Mouse (Mus musculus): ENCODE measurements around the gene Olfr703.

Gene Olfr703

GRCm38 (mm10) chr7:106843060-106843459 lies at the start of gene Olfr703:
Olfr703 (plus strand) TSS chr7:106843360.
- no peak for DNase-seq (ENCODE audit: low read depth, low spot score)

- DNase-seq (ENCODE audit: low read depth, low spot score): no peak
These were observed 34.4 kb upstream of the Olfr703 start, which contains the start of gene Olfr700 for GRCm38 (mm10) chr7:106808734-106809133. Olfr700 (minus strand) TSS chr7:106808834.

GRCm38 (mm10) chr7:106813829-106814228 lies 29.3 kb upstream of the Olfr703 start, which contains the start of gene Olfr701:
Olfr701 (plus strand) TSS chr7:106814129.
- no peak for DNase-seq (ENCODE audit: low read depth, low spot score)

GRCm38 (mm10) chr7:106815775-106816174 lies 27.4 kb upstream of the Olfr703 start:
- DNase-seq (ENCODE audit: low read depth, low spot score): no peak

GRCm38 (mm10) chr7:106818414-106818813 lies 24.7 kb upstream of the Olfr703 start:
- DNase-seq (ENCODE audit: low read depth, low spot score): no peak

- DNase-seq (ENCODE audit: low read depth, low spot score): no peak
These were observed 9.4 kb upstream of the Olfr703 start, which contains the start of gene Olfr702 for GRCm38 (mm10) chr7:106833793-106834192. Olfr702 (minus strand) TSS chr7:106833893.

GRCm38 (mm10) chr7:106862885-106863284 lies 19.7 kb downstream of the Olfr703 start, which contains the start of gene Olfr704:
Olfr704 (plus strand) TSS chr7:106863185.
- no peak for DNase-seq (ENCODE audit: low read depth, low spot score)

GRCm38 (mm10) chr7:106876791-106877190 lies 33.6 kb downstream of the Olfr703 start, which contains the start of gene Olfr705:
Olfr705 (minus strand) TSS chr7:106876891.
- no peak for DNase-seq (ENCODE audit: low read depth, low spot score)

- no peak for DNase-seq (ENCODE audit: low read depth, low spot score)
These were observed 44.9 kb downstream of the Olfr703 start, which contains the start of gene Olfr706 for GRCm38 (mm10) chr7:106888062-106888461. Olfr706 (minus strand) TSS chr7:106888162.

Data from c-Kit-negative CD71-positive TER-119-positive erythroid progenitor cells, embryonic 14.5 days (primary cell).